22 mouse cellular contexts compared by ENCODE assay signal in genomic region chr6:82296673-82297328, GRCm38 (mm10).
DNase-seq lines count a peak whose midpoint lies in the region; ATAC-seq and TF ChIP-seq lines count a peak whose summit lies in the region.
"Had no signal": no experiment of that assay in that cellular context is flagged by ENCODE, and none has a peak within 500 bp of the region (broad histone marks: within the 10 kb centered on the region; RNA-seq: fewer than 3 reads in every experiment).

No protein-coding gene starts in this region.

- TF ChIP-seq CTCF in left cerebral cortex, adult 2 months (IDR thresholded peaks at IDR 0.05) = no peak

- ATAC-seq in forebrain, embryonic 13.5 days = peak; percentile 57; the same call in 1 of the 2 replicates
- no peak for ATAC-seq in forebrain, embryonic 11.5 days (replicated peaks; ENCODE audit: low FRiP score)
- peak; percentile 70 for ATAC-seq in neural tube, embryonic 12.5 days (ENCODE audit: low FRiP score, low read depth)
- peak; percentile 79 for ATAC-seq in hindbrain, embryonic 16.5 days

- no peak overlapping the region for H3K4me3 ChIP-seq in forebrain, embryonic 13.5 days
- H3K4me3 ChIP-seq in forebrain, embryonic 11.5 days (ENCODE audit: low read depth, low read length) = no peak overlapping the region
- H3K4me3 ChIP-seq in neural tube, embryonic 12.5 days = no peak overlapping the region
- H3K4me3 ChIP-seq in hindbrain, embryonic 16.5 days (ENCODE audit: low read length) = no peak overlapping the region
- no peak overlapping the region for H3K4me3 ChIP-seq in left cerebral cortex, adult 2 months
- H3K4me3 ChIP-seq: embryonic facial prominence, embryonic 15.5 days; heart, embryonic 12.5 days; liver, embryonic 13.5 days had no signal

- 52% methylated on average over 4 of the region's 4 CpGs for WGBS in forebrain, embryonic 13.5 days
- 78% methylated on average over 4 of the region's 4 CpGs for WGBS in forebrain, embryonic 11.5 days
- whole genome bisulfite sequencing in neural tube, embryonic 12.5 days = 70% methylated on average over 4 of the region's 4 CpGs
- 34% methylated on average over 4 of the region's 4 CpGs for WGBS in hindbrain, embryonic 16.5 days

- H3K9me3 ChIP-seq in forebrain, embryonic 13.5 days (replicated peaks) = no peaks in the 10 kb centered on the region
- no peaks in the 10 kb centered on the region for H3K9me3 ChIP-seq in forebrain, embryonic 11.5 days (ENCODE audit: control insufficient read depth, low read length)
- H3K9me3 ChIP-seq in neural tube, embryonic 12.5 days = no peaks in the 10 kb centered on the region
- H3K9me3 ChIP-seq in hindbrain, embryonic 16.5 days (ENCODE audit: control insufficient read depth, low read length) = no peaks in the 10 kb centered on the region
- H3K9me3 ChIP-seq: embryonic facial prominence, embryonic 15.5 days; heart, embryonic 12.5 days; liver, embryonic 13.5 days had no signal

- no peak overlapping the region for H3K4me2 ChIP-seq in forebrain, embryonic 13.5 days
- H3K4me2 ChIP-seq in forebrain, embryonic 11.5 days (ENCODE audit: low read depth, low read length, severe bottlenecking) = no peak overlapping the region
- no peak overlapping the region for H3K4me2 ChIP-seq in neural tube, embryonic 12.5 days (replicated peaks)
- H3K4me2 ChIP-seq in hindbrain, embryonic 16.5 days (ENCODE audit: low read length) = no peak overlapping the region
- H3K4me2 ChIP-seq: embryonic facial prominence, embryonic 15.5 days; heart, embryonic 12.5 days; liver, embryonic 13.5 days had no signal

- no peaks in the 10 kb centered on the region for H3K36me3 ChIP-seq in forebrain, embryonic 13.5 days (ENCODE audit: poor library complexity, severe bottlenecking)
- H3K36me3 ChIP-seq in forebrain, embryonic 11.5 days (ENCODE audit: control insufficient read depth, insufficient read depth, low read length) = no peaks in the 10 kb centered on the region
- no peaks in the 10 kb centered on the region for H3K36me3 ChIP-seq in neural tube, embryonic 12.5 days
- no peaks in the 10 kb centered on the region for H3K36me3 ChIP-seq in hindbrain, embryonic 16.5 days (ENCODE audit: control insufficient read depth, insufficient read depth, low read length)
- H3K36me3 ChIP-seq: embryonic facial prominence, embryonic 15.5 days; heart, embryonic 12.5 days; liver, embryonic 13.5 days had no signal

- no peak overlapping the region for H3K27ac ChIP-seq in forebrain, embryonic 13.5 days
- no peak overlapping the region for H3K27ac ChIP-seq in forebrain, embryonic 11.5 days (ENCODE audit: low read depth, low read length)
- no peak overlapping the region for H3K27ac ChIP-seq in neural tube, embryonic 12.5 days
- H3K27ac ChIP-seq in hindbrain, embryonic 16.5 days (ENCODE audit: low read depth, low read length) = no peak overlapping the region
- no peak overlapping the region for H3K27ac ChIP-seq in left cerebral cortex, adult 2 months
- H3K27ac ChIP-seq: embryonic facial prominence, embryonic 15.5 days; kidney, postnatal 0 days; liver, embryonic 13.5 days; stomach, postnatal 0 days had no signal

- H3K4me1 ChIP-seq in forebrain, embryonic 13.5 days = peaks cover 5% of the 10 kb centered on the region; the same call in 1 of the 2 replicates
- no peaks in the 10 kb centered on the region for H3K4me1 ChIP-seq in forebrain, embryonic 11.5 days (replicated peaks; ENCODE audit: control insufficient read depth, insufficient read depth, low read length)
- H3K4me1 ChIP-seq in neural tube, embryonic 12.5 days = no peaks in the 10 kb centered on the region
- H3K4me1 ChIP-seq in hindbrain, embryonic 16.5 days (ENCODE audit: control insufficient read depth, insufficient read depth, low read depth, low read length) = no peaks in the 10 kb centered on the region
- H3K4me1 ChIP-seq: embryonic facial prominence, embryonic 15.5 days; heart, embryonic 12.5 days; liver, embryonic 13.5 days had no signal

- H3K27me3 ChIP-seq in forebrain, embryonic 13.5 days = no peaks in the 10 kb centered on the region
- no peaks in the 10 kb centered on the region for H3K27me3 ChIP-seq in forebrain, embryonic 11.5 days (ENCODE audit: control insufficient read depth, insufficient read depth, low read length)
- no peaks in the 10 kb centered on the region for H3K27me3 ChIP-seq in neural tube, embryonic 12.5 days (replicated peaks)
- H3K27me3 ChIP-seq in hindbrain, embryonic 16.5 days (replicated peaks; ENCODE audit: control insufficient read depth, insufficient read depth, low read length) = no peaks in the 10 kb centered on the region
- H3K27me3 ChIP-seq: embryonic facial prominence, embryonic 15.5 days; heart, embryonic 12.5 days; liver, embryonic 13.5 days had no signal

- no peak for DNase-seq in forebrain, embryonic 11.5 days (ENCODE audit: low spot score)
- DNase-seq in neural tube, embryonic 10.5 days (ENCODE audit: extremely low spot score, low spot score) = no peak
- no peak for DNase-seq in left cerebral cortex, adult 2 months (ENCODE audit: extremely low spot score in 1 of 2, low spot score in 2 of 2)
- DNase-seq in cerebellum, adult 9-11 months = no peak
- DNase-seq: adrenal gland, postnatal 10 days; cerebellum, adult 9-10 months; gastrocnemius, postnatal 25 days; heart, adult 18-20 months; heart, postnatal 10 days; kidney, adult 18-20 months; layer of hippocampus, adult 9-11 months; liver, embryonic 13.5 days; lung, adult 2 months; thymus, adult 2 months; thymus, postnatal 4 days had no signal

- no peak overlapping the region for H3K9ac ChIP-seq in forebrain, embryonic 13.5 days
- no peak overlapping the region for H3K9ac ChIP-seq in forebrain, embryonic 11.5 days (ENCODE audit: low read length)
- H3K9ac ChIP-seq in neural tube, embryonic 12.5 days = no peak overlapping the region
- no peak overlapping the region for H3K9ac ChIP-seq in hindbrain, embryonic 16.5 days (ENCODE audit: low read depth, low read length)
- H3K9ac ChIP-seq: embryonic facial prominence, embryonic 15.5 days; heart, embryonic 12.5 days; liver, embryonic 13.5 days had no signal

- intact Hi-C loops in left cerebral cortex, adult 2 months (cut with DNase I) = no loop called here
